Mouse (Mus musculus): ENCODE data around the gene Kcnj15.

- TF ChIP-seq CTCF (IDR thresholded peaks at IDR 0.05; ENCODE audit: extremely low read depth, insufficient read depth, low read length) (no peak), POLR2A (IDR thresholded peaks at IDR 0.05; ENCODE audit: extremely low read depth, insufficient read depth, low read length) (no peak)
Measured at GRCm38 (mm10) chr16:95301667-95302066, 44.3 kb downstream of the Kcnj15 start.
